Mouse (Mus musculus) stomach, postnatal 0 days (tissue): Measurements from ENCODE around the gene Tdrd6. TPM values are rescaled to one million over a fixed set of nuclear protein-coding genes. Genes with fewer than 3 reads are reported as not detected.

Source experiments
- ATAC-seq: fragments of 200-750 bp; cut with Nextera tagmentation; 2 replicates; pipeline ENCODE4 v1.8.0; 2017; ENCODE audit not compliant: low FRiP score, low TSS enrichment
- DNase-seq: peaks from one replicate; pipeline ENCODE4 v3.0.0-alpha.2; 2016; ENCODE audit warnings: low spot score
- H3K27ac ChIP-seq: fragments of 300-500 bp; sonication (generic); replicated peaks from 2 replicates; pipeline ENCODE4 v1.5.1; 2014; ENCODE audit warnings: mild to moderate bottlenecking, control low read depth
- H3K27me3 ChIP-seq: fragments of 300-500 bp; sonication (generic); 2 replicates; pipeline ENCODE4 v1.6.1; 2014; ENCODE audit warnings: low read length; ENCODE audit not compliant: control insufficient read depth, insufficient read depth
- H3K36me3 ChIP-seq: fragments of 300-500 bp; sonication (generic); 2 replicates; pipeline ENCODE4 v1.6.1; 2014; ENCODE audit warnings: low read length, mixed read lengths; ENCODE audit not compliant: control insufficient read depth, insufficient read depth
- H3K4me1 ChIP-seq: fragments of 300-500 bp; sonication (generic); replicated peaks from 2 replicates; pipeline ENCODE4 v1.6.1; 2014; ENCODE audit warnings: antibody characterized with exemption; ENCODE audit not compliant: control insufficient read depth, insufficient read depth
- H3K4me2 ChIP-seq: fragments of 300-500 bp; sonication (generic); replicated peaks from 2 replicates; pipeline ENCODE4 v1.6.1; 2014; ENCODE audit warnings: low read depth, mild to moderate bottlenecking, control low read depth, moderate library complexity
- H3K4me3 ChIP-seq: fragments of 300-500 bp; sonication (generic); 2 replicates; pipeline ENCODE4 v1.5.1; 2014; ENCODE audit warnings: low read depth, low read length, control low read depth
- H3K9ac ChIP-seq: fragments of 300-500 bp; sonication (generic); 2 replicates; pipeline ENCODE4 v1.6.1; 2014; ENCODE audit warnings: mild to moderate bottlenecking, low read length, control low read depth, mixed read lengths
- H3K9me3 ChIP-seq: fragments of 300-500 bp; sonication (generic); 2 replicates; pipeline ENCODE4 v1.6.1; 2016; ENCODE audit warnings: low read length; ENCODE audit not compliant: control insufficient read depth
- CTCF ChIP-seq: IDR thresholded peaks from 2 replicates; pipeline ENCODE4 v1.5.1; 2016; ENCODE audit warnings: antibody characterized with exemption, low read depth, mild to moderate bottlenecking, moderate library complexity
- EP300 ChIP-seq: optimal IDR thresholded peaks from 2 replicates; pipeline ENCODE3; 2016; ENCODE audit warnings: antibody characterized with exemption
- WGBS: fragments of 180-500 bp; shearing (Covaris S2); extraction: QIAGEN DNeasy Blood & Tissue Kit; methylation state at CpG from one replicate; pipeline ENCODE4 v1.1.7; 2014; 5-methylcytosine and 5-hydroxymethylcytosine counted together
- polyA plus RNA-seq: library from polyadenylated mRNA; unstranded; fragments of >200 nt; fragmentation: Nextera tagmentation; extraction: Ambion mirVana; gene quantifications from 2 replicates; pipeline ENCODE4 v1.2.1, GENCODE M21; 2015

Gene Tdrd6
- polyA plus RNA-seq, 1 experiment from 2014 or later, result 0.08 TPM

GRCm38 (mm10) chr17:43606704-43607103, 23.4 kb downstream of the Tdrd6 start:
- DNase-seq (peak; percentile 74), ATAC-seq (no peak)
- WGBS, result 16% methylated on average over 3 of the region's 3 CpGs
- Histone ChIP-seq H3K27ac (no peak overlapping the region), H3K4me3 (no peak overlapping the region), H3K36me3 (no peaks in the 10 kb centered on the region), H3K9ac (no peak overlapping the region), H3K27me3 (no peaks in the 10 kb centered on the region), H3K4me1 (no peaks in the 10 kb centered on the region), H3K9me3 (no peaks in the 10 kb centered on the region), H3K4me2 (no peak overlapping the region)
- TF ChIP-seq CTCF (peak; percentile 97), EP300 (no peak)

GRCm38 (mm10) chr17:43598706-43599105, 31.4 kb downstream of the Tdrd6 start:
- 52% methylated on average over 4 of the region's 4 CpGs for WGBS
- Histone ChIP-seq H3K9ac (no peak overlapping the region), H3K9me3 (no peaks in the 10 kb centered on the region), H3K4me3 (no peak overlapping the region), H3K4me2 (no peak overlapping the region), H3K27me3 (no peaks in the 10 kb centered on the region), H3K27ac (no peak overlapping the region), H3K4me1 (no peaks in the 10 kb centered on the region), H3K36me3 (no peaks in the 10 kb centered on the region)
- DNase-seq (no peak), ATAC-seq (no peak)
- TF ChIP-seq EP300, result no peak
- TF ChIP-seq CTCF, result no peak

GRCm38 (mm10) chr17:43597742-43598141, 32.4 kb downstream of the Tdrd6 start:
- WGBS, result 100% methylated on average over 2 of the region's 2 CpGs
- no peak overlapping the region for H3K4me2 ChIP-seq
- H3K27me3 ChIP-seq, result no peaks in the 10 kb centered on the region
- H3K4me1 ChIP-seq, result no peaks in the 10 kb centered on the region
- no peak overlapping the region for H3K4me3 ChIP-seq
- no peak overlapping the region for H3K27ac ChIP-seq
- DNase-seq (no peak), ATAC-seq (no peak)
- no peak overlapping the region for H3K9ac ChIP-seq
- no peaks in the 10 kb centered on the region for H3K9me3 ChIP-seq
- no peaks in the 10 kb centered on the region for H3K36me3 ChIP-seq
- TF ChIP-seq CTCF, result peak; percentile 26; the same call in 1 of the 2 replicates
- TF ChIP-seq EP300, result no peak

- H3K36me3 ChIP-seq, result no peaks in the 10 kb centered on the region
- H3K9ac ChIP-seq, result no peak overlapping the region
- H3K9me3 ChIP-seq, result no peaks in the 10 kb centered on the region
- H3K4me1 ChIP-seq, result no peaks in the 10 kb centered on the region
- no peak for DNase-seq
- no peak overlapping the region for H3K4me2 ChIP-seq
- WGBS, result 67% methylated on average over 21 of the region's 21 CpGs
- 0 out of 2 replicates have a peak overlapping the region, but pooled peaks have one; percentile 10 for H3K27ac ChIP-seq
- no peaks in the 10 kb centered on the region for H3K27me3 ChIP-seq
- H3K4me3 ChIP-seq, result no peak overlapping the region
- ATAC-seq, result no peak
- TF ChIP-seq CTCF (no peak), EP300 (no peak)
These were observed 37.5 kb downstream of the Tdrd6 start for GRCm38 (mm10) chr17:43592296-43593291.

- Histone ChIP-seq H3K4me1 (no peaks in the 10 kb centered on the region), H3K27ac (no peak overlapping the region), H3K9ac (no peak overlapping the region), H3K9me3 (no peaks in the 10 kb centered on the region), H3K36me3 (no peaks in the 10 kb centered on the region), H3K4me2 (no peak overlapping the region), H3K4me3 (no peak overlapping the region), H3K27me3 (no peaks in the 10 kb centered on the region)
- no peak for TF ChIP-seq CTCF
- WGBS, result 84% methylated on average over 5 of the region's 5 CpGs
- DNase-seq, result no peak
- no peak for ATAC-seq
These were observed 39.6 kb downstream of the Tdrd6 start for GRCm38 (mm10) chr17:43590531-43590930.

- WGBS, result 80% methylated on average over 6 of the region's 6 CpGs
- Histone ChIP-seq H3K9me3 (no peaks in the 10 kb centered on the region), H3K27me3 (no peaks in the 10 kb centered on the region), H3K9ac (no peak overlapping the region), H3K4me2 (no peak overlapping the region), H3K4me1 (no peaks in the 10 kb centered on the region), H3K36me3 (no peaks in the 10 kb centered on the region), H3K27ac (no peak overlapping the region), H3K4me3 (no peak overlapping the region)
- TF ChIP-seq CTCF, result no peak
- DNase-seq (no peak), ATAC-seq (no peak)
These were observed 40.3 kb downstream of the Tdrd6 start for GRCm38 (mm10) chr17:43589750-43590149.
